Mouse (Mus musculus): ENCODE data around the gene Jade1.

GRCm38 (mm10) chr3:41544451-41544850 lies 11.1 kb upstream of the Jade1 start:
- TF ChIP-seq CTCF (IDR thresholded peaks at IDR 0.05; ENCODE audit: low read depth, low read length), result no peak
- no peak for TF ChIP-seq POLR2A (IDR thresholded peaks at IDR 0.05; ENCODE audit: insufficient read depth, low read length)
